In genomic region chr14:30184445-30185152, GRCm38 (mm10) we compare ENCODE assay signal across 22 mouse cellular contexts.
DNase-seq lines count a peak whose midpoint lies in the region; ATAC-seq and TF ChIP-seq lines count a peak whose summit lies in the region.
"Had no signal": no experiment of that assay in that cellular context is flagged by ENCODE, and none has a peak within 500 bp of the region (broad histone marks: within the 10 kb centered on the region; RNA-seq: fewer than 3 reads in every experiment).

No protein-coding gene starts in this region.

- no peak overlapping the region for H3K4me2 ChIP-seq in lung, embryonic 15.5 days
- H3K4me2 ChIP-seq in midbrain, embryonic 16.5 days (ENCODE audit: low read length), result no peak overlapping the region
- H3K4me2 ChIP-seq: embryonic facial prominence, embryonic 12.5 days; heart, embryonic 15.5 days; liver, embryonic 12.5 days; stomach, embryonic 15.5 days had no signal

- no peak for TF ChIP-seq POLR2A in small intestine, adult 2 months (IDR thresholded peaks at IDR 0.05; ENCODE audit: low read depth, low read length)

- no peaks in the 10 kb centered on the region for H3K9me3 ChIP-seq in lung, embryonic 15.5 days
- H3K9me3 ChIP-seq in midbrain, embryonic 16.5 days (replicated peaks; ENCODE audit: control insufficient read depth, low read length, poor library complexity, severe bottlenecking), result no peaks in the 10 kb centered on the region
- H3K9me3 ChIP-seq: embryonic facial prominence, embryonic 12.5 days; heart, embryonic 15.5 days; liver, embryonic 12.5 days; stomach, embryonic 15.5 days had no signal

- ATAC-seq in lung, embryonic 15.5 days (ENCODE audit: borderline replicate concordance, extremely low read depth, low FRiP score, low TSS enrichment), result no peak
- peak; percentile 65 for ATAC-seq in activated CD4-positive, CD25-positive, alpha-beta regulatory T cell, adult 4 months
- ATAC-seq in midbrain, embryonic 16.5 days, result no peak
- ATAC-seq: forebrain, embryonic 14.5 days; hindbrain, postnatal 0 days; liver, embryonic 12.5 days had no signal

- WGBS in lung, embryonic 15.5 days, result 49% methylated on average over 13 of the region's 13 CpGs
- 59% methylated on average over 13 of the region's 13 CpGs for WGBS in small intestine, adult 2 months
- WGBS in midbrain, embryonic 16.5 days, result 89% methylated on average over 13 of the region's 13 CpGs

- no peak for TF ChIP-seq CTCF in small intestine, adult 2 months (IDR thresholded peaks at IDR 0.05; ENCODE audit: extremely low read depth, insufficient read length, insufficient replicate concordance, low read depth, low read length)

- no peaks in the 10 kb centered on the region for H3K36me3 ChIP-seq in lung, embryonic 15.5 days
- no peaks in the 10 kb centered on the region for H3K36me3 ChIP-seq in small intestine, adult 2 months (ENCODE audit: control insufficient read depth, insufficient read depth, low read length)
- no peaks in the 10 kb centered on the region for H3K36me3 ChIP-seq in midbrain, embryonic 16.5 days (ENCODE audit: control insufficient read depth, insufficient read depth, low read length)
- H3K36me3 ChIP-seq: embryonic facial prominence, embryonic 12.5 days; heart, embryonic 15.5 days; liver, embryonic 12.5 days; stomach, embryonic 15.5 days had no signal

- H3K9ac ChIP-seq in lung, embryonic 15.5 days, result no peak overlapping the region
- no peak overlapping the region for H3K9ac ChIP-seq in midbrain, embryonic 16.5 days (ENCODE audit: low read depth, low read length)
- H3K9ac ChIP-seq: embryonic facial prominence, embryonic 12.5 days; heart, embryonic 15.5 days; liver, embryonic 12.5 days; stomach, embryonic 15.5 days had no signal

- no peak overlapping the region for H3K4me3 ChIP-seq in lung, embryonic 15.5 days
- H3K4me3 ChIP-seq in small intestine, adult 2 months (ENCODE audit: low read depth, low read length), result no peak overlapping the region
- H3K4me3 ChIP-seq in midbrain, embryonic 16.5 days (ENCODE audit: low read depth, low read length), result no peak overlapping the region
- H3K4me3 ChIP-seq: embryonic facial prominence, embryonic 12.5 days; erythroblast, embryonic 14.5 days; heart, embryonic 15.5 days; liver, embryonic 12.5 days; stomach, embryonic 15.5 days had no signal

- no peaks in the 10 kb centered on the region; the same call in 1 of the 2 replicates for H3K4me1 ChIP-seq in lung, embryonic 15.5 days
- H3K4me1 ChIP-seq in small intestine, adult 2 months (ENCODE audit: control insufficient read depth, insufficient read depth, insufficient read length, low read length), result 0 out of 2 replicates have a peak, but pooled peaks cover 2% of the 10 kb centered on the region
- no peaks in the 10 kb centered on the region for H3K4me1 ChIP-seq in midbrain, embryonic 16.5 days (ENCODE audit: control insufficient read depth, insufficient read depth, low read length)
- H3K4me1 ChIP-seq: heart, embryonic 15.5 days; liver, embryonic 12.5 days; stomach, embryonic 15.5 days had no signal

- no peak for DNase-seq in lung, postnatal 10 days
- peak; percentile 45 for DNase-seq in CD4-positive helper T cell, adult 2 months (ENCODE audit: low read depth, low spot score)
- no peak for DNase-seq in cerebellum, postnatal 4 days (ENCODE audit: low spot score in 2 of 2)
- DNase-seq: cerebellum, adult 9-11 months; gastrocnemius, postnatal 10 days; kidney, adult 18-20 months; layer of hippocampus, postnatal 36 days; lung, postnatal 4 days; right cerebral cortex, adult 18-20 months; thymus, adult 18-20 months had no signal

- H3K27me3 ChIP-seq in lung, embryonic 15.5 days, result no peaks in the 10 kb centered on the region
- no peaks in the 10 kb centered on the region for H3K27me3 ChIP-seq in small intestine, adult 2 months (ENCODE audit: control insufficient read depth, insufficient read depth, low read length)
- no peaks in the 10 kb centered on the region; the same call in 1 of the 2 replicates for H3K27me3 ChIP-seq in midbrain, embryonic 16.5 days (ENCODE audit: control insufficient read depth, insufficient read depth, low read depth, low read length)
- H3K27me3 ChIP-seq: heart, embryonic 15.5 days; liver, embryonic 12.5 days; stomach, embryonic 15.5 days had no signal

- H3K27ac ChIP-seq in lung, embryonic 15.5 days, result 0 out of 2 replicates have a peak overlapping the region, but pooled peaks have one; percentile 7
- H3K27ac ChIP-seq in small intestine, adult 2 months (ENCODE audit: insufficient read depth, low read depth, low read length), result peak overlapping the region; percentile 74
- H3K27ac ChIP-seq in midbrain, embryonic 16.5 days (ENCODE audit: low read length), result no peak overlapping the region
- H3K27ac ChIP-seq: embryonic facial prominence, embryonic 12.5 days; heart, embryonic 15.5 days; hindbrain, postnatal 0 days; kidney, postnatal 0 days; liver, embryonic 12.5 days; stomach, embryonic 15.5 days had no signal
